Mouse (Mus musculus) myocyte (in vitro differentiated cells): ENCODE measurements around the gene Carnmt1. TPM values are rescaled to one million over a fixed set of nuclear protein-coding genes. Genes with fewer than 3 reads are reported as not detected.

Experiments
- H3K27me3 ChIP-seq: one replicate; pipeline ENCODE4 v1.6.1; 2011; ENCODE audit not compliant: control insufficient read depth, insufficient read depth, insufficient read length
- H3K36me3 ChIP-seq: one replicate; pipeline ENCODE4 v1.6.1; 2011; ENCODE audit not compliant: control insufficient read depth, insufficient read depth
- H3K4me2 ChIP-seq: one replicate; pipeline ENCODE4 v1.6.1; 2011; ENCODE audit warnings: low read depth, control low read depth
- H3K4me3 ChIP-seq: one replicate; pipeline ENCODE4 v1.5.1; 2011; ENCODE audit warnings: mild to moderate bottlenecking, control low read depth, moderate library complexity
- H3K79me2 ChIP-seq: one replicate; pipeline ENCODE4 v1.6.1; 2011; ENCODE audit not compliant: control insufficient read depth, insufficient read depth
- H3ac ChIP-seq: one replicate; pipeline ENCODE4 v1.6.1; 2011; ENCODE audit not compliant: control insufficient read depth, insufficient read length
- CEBPB ChIP-seq: IDR thresholded peaks from 2 replicates; pipeline ENCODE4 v1.6.1; 2011; ENCODE audit warnings: mild to moderate bottlenecking, moderate library complexity; ENCODE audit not compliant: poor library complexity, insufficient read depth, severe bottlenecking
- E2F4 ChIP-seq: IDR thresholded peaks from one replicate; pipeline ENCODE4 v1.6.1; 2011; ENCODE audit warnings: mild to moderate bottlenecking, control low read depth, moderate library complexity; ENCODE audit not compliant: insufficient read depth
- MAX ChIP-seq: IDR thresholded peaks from one replicate; pipeline ENCODE4 v1.6.1; 2011; ENCODE audit warnings: low read depth, mild to moderate bottlenecking, control low read depth
- MYOD1 ChIP-seq, 3 experiments: IDR thresholded peaks; one replicate each; pipeline ENCODE4 v1.6.1; 2011; ENCODE audit warnings: control low read depth in 2 of 3, low read depth in 2 of 3, mild to moderate bottlenecking in 2 of 3, moderate library complexity in 1 of 3; ENCODE audit not compliant: insufficient read length in 2 of 3, control insufficient read depth in 1 of 3
- MYOG ChIP-seq, 3 experiments: IDR thresholded peaks; one replicate each; pipeline ENCODE4 v1.6.1; 2011; ENCODE audit warnings: control low read depth in 2 of 3, low read depth in 2 of 3, mild to moderate bottlenecking in 2 of 3; ENCODE audit not compliant: insufficient read length in 2 of 3, control insufficient read depth in 1 of 3, insufficient read depth in 1 of 3
- POLR2A ChIP-seq: IDR thresholded peaks from one replicate; pipeline ENCODE4 v1.6.1; 2011; ENCODE audit warnings: low read depth, mild to moderate bottlenecking, control low read depth, moderate library complexity; ENCODE audit not compliant: insufficient read length
- POLR2AphosphoS2 ChIP-seq: IDR thresholded peaks from one replicate; pipeline ENCODE4 v1.6.1; 2011; ENCODE audit warnings: low read depth, control low read depth; ENCODE audit not compliant: insufficient read length
- REST ChIP-seq: IDR thresholded peaks from one replicate; pipeline ENCODE4 v1.6.1; 2011; ENCODE audit warnings: mild to moderate bottlenecking, control low read depth, moderate library complexity; ENCODE audit not compliant: insufficient read depth, insufficient read length
- SRF ChIP-seq: IDR thresholded peaks from one replicate; pipeline ENCODE4 v1.6.1; 2011; ENCODE audit warnings: low read depth; ENCODE audit not compliant: control insufficient read depth, insufficient read length
- TCF12 ChIP-seq: IDR thresholded peaks from one replicate; pipeline ENCODE4 v1.6.1; 2011; ENCODE audit warnings: mild to moderate bottlenecking, control low read depth; ENCODE audit not compliant: poor library complexity, insufficient read depth, severe bottlenecking
- TCF3 ChIP-seq: IDR thresholded peaks from one replicate; pipeline ENCODE4 v1.6.1; 2011; ENCODE audit warnings: low read depth, control low read depth; ENCODE audit not compliant: insufficient read length
- USF1 ChIP-seq: IDR thresholded peaks from one replicate; pipeline ENCODE4 v1.6.1; 2011; ENCODE audit warnings: low read depth, mild to moderate bottlenecking, control low read depth, moderate library complexity
- polyA plus RNA-seq: library from polyadenylated mRNA; unstranded; fragments of >200 nt; fragmentation: generic; extraction: Trizol; gene quantifications from one replicate; pipeline ENCODE4 v1.2.1, GENCODE M21; 2012; ENCODE audit warnings: missing spikeins

Carnmt1 gene
- polyA plus RNA-seq, 1 experiment = 6.1 TPM

DNA sequence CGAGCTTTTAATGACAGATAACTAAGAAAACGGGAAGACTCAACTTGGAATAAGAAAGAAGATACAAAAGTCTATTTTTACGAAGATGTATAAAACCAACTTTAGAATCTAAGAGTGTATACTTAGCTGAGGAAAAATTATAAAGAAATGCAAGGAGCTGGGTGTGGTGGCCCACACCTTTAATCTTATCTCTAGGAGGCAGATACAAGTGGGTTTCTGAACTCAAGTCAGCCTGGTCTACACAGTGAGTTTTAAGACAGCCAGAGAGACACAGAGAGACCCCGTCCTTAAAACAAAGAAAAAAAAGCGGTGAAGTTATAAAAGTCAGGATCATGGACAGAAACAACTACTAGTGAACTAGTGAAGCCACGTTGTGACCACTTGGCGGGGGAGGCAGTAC lies 68.6 kb downstream of the Carnmt1 start:
- H3K4me2 ChIP-seq = no peak overlapping the region
- TF ChIP-seq REST (no peak), MYOD1 (IDR thresholded peaks at IDR 0.05; ENCODE audit: control insufficient read depth in 1 of 3, insufficient read length in 2 of 3, low read depth in 2 of 3) (no peak), MAX (no peak), E2F4 (no peak), CEBPB (no peak), SRF (no peak), TCF3 (no peak), USF1 (no peak), TCF12 (no peak), MYOG (IDR thresholded peaks at IDR 0.05; ENCODE audit: control insufficient read depth in 1 of 3, insufficient read depth in 1 of 3, insufficient read length in 2 of 3, low read depth in 2 of 3) (no peak), POLR2AphosphoS2 (no peak), POLR2A (no peak)
- no peak overlapping the region for H3K4me3 ChIP-seq
- H3K36me3 ChIP-seq = no peaks in the 10 kb centered on the region
- H3K79me2 ChIP-seq = no peaks in the 10 kb centered on the region
- H3ac ChIP-seq = no peak overlapping the region
- no peaks in the 10 kb centered on the region for H3K27me3 ChIP-seq

- Histone ChIP-seq H3K4me2 (no peak overlapping the region), H3ac (no peak overlapping the region), H3K79me2 (no peaks in the 10 kb centered on the region), H3K4me3 (no peak overlapping the region), H3K36me3 (no peaks in the 10 kb centered on the region), H3K27me3 (no peaks in the 10 kb centered on the region)
- TF ChIP-seq E2F4 (no peak), CEBPB (peak; percentile 59)
Observed at GRCm38 (mm10) chr19:18743946-18744345, 73.4 kb downstream of the Carnmt1 start.

DNA sequence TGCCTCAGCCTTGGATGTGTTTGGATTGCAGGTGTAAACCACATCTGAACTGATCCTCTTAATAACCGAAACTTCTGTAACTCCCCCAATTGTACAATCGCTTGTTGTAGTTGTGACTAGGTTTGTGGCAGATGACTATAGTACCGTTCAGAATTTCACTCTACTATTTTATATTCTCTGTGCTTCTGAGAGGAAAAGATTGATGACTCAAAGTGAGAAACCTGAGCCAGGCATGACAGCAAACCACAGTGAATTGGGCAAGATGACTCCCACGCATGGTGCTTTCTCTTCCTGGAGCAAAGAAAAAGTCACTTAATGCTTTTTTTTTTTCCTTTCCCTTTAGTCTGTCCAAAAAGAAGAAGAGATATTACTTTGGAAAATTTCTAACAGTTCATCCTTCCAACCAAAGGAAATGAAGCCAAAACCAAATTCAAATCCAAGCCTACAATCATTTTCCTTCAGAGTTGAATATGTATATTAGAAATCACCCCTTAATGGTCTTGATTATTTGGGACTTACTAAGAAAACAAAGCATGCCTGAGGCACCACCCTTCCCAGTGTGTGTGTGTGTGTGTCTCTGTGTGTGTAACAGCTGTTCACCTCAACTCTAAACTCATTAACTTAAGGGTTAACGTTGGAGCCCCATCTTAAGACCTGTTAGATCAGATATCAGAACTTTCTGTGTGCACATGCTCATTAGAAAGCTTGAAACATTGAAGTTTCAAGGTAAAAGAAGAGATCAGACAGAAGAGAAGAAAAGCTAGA lies 76.2 kb downstream of the Carnmt1 start:
- Histone ChIP-seq H3ac (no peak overlapping the region), H3K4me2 (peak overlapping the region; percentile 87), H3K4me3 (peak overlapping the region; percentile 2), H3K27me3 (no peaks in the 10 kb centered on the region), H3K36me3 (no peaks in the 10 kb centered on the region), H3K79me2 (no peaks in the 10 kb centered on the region)
- TF ChIP-seq MAX (no peak), POLR2AphosphoS2 (no peak), REST (no peak), MYOD1 (IDR thresholded peaks at IDR 0.05; ENCODE audit: control insufficient read depth in 1 of 3, insufficient read length in 2 of 3, low read depth in 2 of 3) (peak in 2 of 3 experiments; percentile 62 to 65), CEBPB (peak; percentile 99)

- Histone ChIP-seq H3K4me3 (no peak overlapping the region), H3ac (no peak overlapping the region), H3K36me3 (no peaks in the 10 kb centered on the region), H3K27me3 (no peaks in the 10 kb centered on the region), H3K4me2 (peak overlapping the region; percentile 87), H3K79me2 (no peaks in the 10 kb centered on the region)
- TF ChIP-seq MYOD1 (IDR thresholded peaks at IDR 0.05; ENCODE audit: control insufficient read depth in 1 of 3, insufficient read length in 2 of 3, low read depth in 2 of 3) = no peak
- no peak for TF ChIP-seq MYOG (IDR thresholded peaks at IDR 0.05; ENCODE audit: control insufficient read depth in 1 of 3, insufficient read depth in 1 of 3, insufficient read length in 2 of 3, low read depth in 2 of 3)
- no peak for TF ChIP-seq E2F4
- no peak for TF ChIP-seq TCF3
- no peak for TF ChIP-seq REST
Observed at GRCm38 (mm10) chr19:18747379-18747778, 76.8 kb downstream of the Carnmt1 start.

DNA sequence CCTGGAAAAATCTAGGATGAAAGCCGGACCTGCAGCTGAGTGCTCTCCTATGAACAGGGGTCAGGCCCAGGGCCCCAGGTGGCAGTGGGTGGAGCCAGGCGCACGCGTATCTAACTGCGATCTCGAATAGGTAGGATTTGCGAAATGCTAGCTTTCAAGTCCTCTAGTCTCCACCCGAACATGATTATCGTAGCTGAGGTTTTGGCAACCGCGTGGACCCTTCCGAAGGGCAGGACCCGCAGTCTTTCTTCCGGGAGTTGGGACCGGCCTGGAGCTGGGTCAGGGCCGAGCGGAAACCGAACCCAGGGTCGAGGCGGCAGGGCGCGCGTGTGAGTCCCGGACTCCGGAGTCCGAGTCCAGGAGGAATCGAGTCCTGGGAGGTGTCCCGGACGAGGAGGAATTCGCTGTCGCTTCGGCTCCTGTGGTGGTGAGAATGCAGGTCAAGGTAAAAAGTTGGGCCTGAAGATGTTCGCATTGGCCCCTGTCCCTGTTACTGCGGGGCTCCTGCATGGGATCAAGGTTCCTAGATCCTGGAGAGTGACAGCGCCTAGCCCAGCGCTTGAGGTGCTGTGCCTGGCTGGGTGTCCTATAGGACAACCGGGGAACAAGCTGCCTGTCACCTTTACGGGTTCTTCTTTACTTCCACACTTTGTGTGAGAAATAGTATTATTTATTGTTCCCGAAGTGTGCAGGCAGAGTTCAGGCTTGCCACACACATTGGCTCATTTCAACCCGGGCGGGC lies 79.2 kb downstream of the Carnmt1 start, which contains the start of gene Trpm6:
Trpm6 (plus strand) TSS at position 386 of the 742 bp plus-strand sequence.
- no peak for TF ChIP-seq TCF3
- TF ChIP-seq TCF12 = no peak
- no peak for TF ChIP-seq MYOD1 (IDR thresholded peaks at IDR 0.05; ENCODE audit: control insufficient read depth in 1 of 3, insufficient read length in 2 of 3, low read depth in 2 of 3)
- TF ChIP-seq MYOG (IDR thresholded peaks at IDR 0.05; ENCODE audit: control insufficient read depth in 1 of 3, insufficient read depth in 1 of 3, insufficient read length in 2 of 3, low read depth in 2 of 3) = no peak
- TF ChIP-seq POLR2AphosphoS2 = no peak
- no peak for TF ChIP-seq SRF
- TF ChIP-seq CEBPB = no peak
- TF ChIP-seq POLR2A = no peak
- TF ChIP-seq REST = no peak
- no peak for TF ChIP-seq USF1
- H3K79me2 ChIP-seq = no peaks in the 10 kb centered on the region
- no peaks in the 10 kb centered on the region for H3K27me3 ChIP-seq
- H3K4me2 ChIP-seq = no peak within 1 kb of the TSS
- H3ac ChIP-seq = no peak within 1 kb of the TSS
- no peaks in the 10 kb centered on the region for H3K36me3 ChIP-seq
- no peak within 1 kb of the TSS for H3K4me3 ChIP-seq

Other genes with a start within 250 kb of the Carnmt1 start
- gene Ostf1, start 38.9 kb upstream of the Carnmt1 start, polyA plus RNA-seq = 119 TPM
- 2.0 TPM for gene Nmrk1, start 38.8 kb upstream of the Carnmt1 start, polyA plus RNA-seq
- gene D030056L22Rik, start 42.4 kb downstream of the Carnmt1 start, polyA plus RNA-seq = 10.4 TPM
- gene Trpm6, start 79.2 kb downstream of the Carnmt1 start, polyA plus RNA-seq = 0.08 TPM